In genomic region chr9:44708429-44708765, GRCm38 (mm10) we compare ENCODE assay signal across 8 mouse cellular contexts. TPM values are rescaled to one million over a fixed set of nuclear protein-coding genes. Genes with fewer than 3 reads are reported as not detected.
DNase-seq lines count a peak whose midpoint lies in the region; ATAC-seq and TF ChIP-seq lines count a peak whose summit lies in the region.

No protein-coding gene starts in this region.

- DNase-seq in CD4-positive, CD25-positive, alpha-beta regulatory T cell, adult 2 months (ENCODE audit: low read depth, low spot score) = peak; percentile 71
- DNase-seq in embryonic facial prominence, embryonic 14.5 days (ENCODE audit: low spot score) = peak; percentile 90
- DNase-seq in kidney, adult 9 months = peak; percentile 86
- peak; percentile 81 for DNase-seq in lung, postnatal 0 days (ENCODE audit: low spot score)
- DNase-seq in ovary, postnatal 36 days (ENCODE audit: low spot score) = peak; percentile 89
- peak; percentile 81 to 86 for DNase-seq in urinary bladder, postnatal 4 days (ENCODE audit: low spot score in 2 of 2)

- H3K4me1 ChIP-seq in embryonic facial prominence, embryonic 14.5 days (ENCODE audit: control insufficient read depth, insufficient read depth, low read length) = peaks cover 14% of the 10 kb centered on the region
- peaks cover 16% of the 10 kb centered on the region for H3K4me1 ChIP-seq in heart, embryonic 11.5 days (ENCODE audit: control insufficient read depth, insufficient read depth, low read length)
- H3K4me1 ChIP-seq in lung, postnatal 0 days (ENCODE audit: insufficient read depth, low read depth, low read length) = no peaks in the 10 kb centered on the region

- ATAC-seq in CD4-positive, CD25-positive, alpha-beta regulatory T cell, adult 4 months = no peak
- ATAC-seq in embryonic facial prominence, embryonic 14.5 days (ENCODE audit: low read depth) = peak; percentile 88
- ATAC-seq in heart, embryonic 11.5 days (replicated peaks; ENCODE audit: insufficient number of reproducible peaks, low FRiP score, low TSS enrichment) = peak; percentile 64
- peak; percentile 80 for ATAC-seq in lung, postnatal 0 days

- peak overlapping the region; percentile 62 for H3K4me2 ChIP-seq in embryonic facial prominence, embryonic 14.5 days (ENCODE audit: low read depth, low read length)
- peak overlapping the region; percentile 75 for H3K4me2 ChIP-seq in heart, embryonic 11.5 days
- H3K4me2 ChIP-seq in lung, postnatal 0 days (replicated peaks; ENCODE audit: low read depth, low read length) = peak overlapping the region; percentile 68

- H3K36me3 ChIP-seq in embryonic facial prominence, embryonic 14.5 days (ENCODE audit: control insufficient read depth, insufficient read depth, low read length) = peaks cover 68% of the 10 kb centered on the region
- peaks cover 10% of the 10 kb centered on the region for H3K36me3 ChIP-seq in heart, embryonic 11.5 days (ENCODE audit: control insufficient read depth, insufficient read depth, low read length)
- no peaks in the 10 kb centered on the region; the same call in 1 of the 2 replicates for H3K36me3 ChIP-seq in lung, postnatal 0 days (ENCODE audit: insufficient read depth, low read length)

- peak overlapping the region; percentile 44 for H3K4me3 ChIP-seq in embryonic facial prominence, embryonic 14.5 days (ENCODE audit: low read depth, low read length)
- peak overlapping the region; percentile 47 for H3K4me3 ChIP-seq in heart, embryonic 11.5 days (ENCODE audit: low read depth, low read length)
- H3K4me3 ChIP-seq in lung, postnatal 0 days (ENCODE audit: low read depth, low read length) = peak overlapping the region; percentile 41

- no peaks in the 10 kb centered on the region for H3K27me3 ChIP-seq in embryonic facial prominence, embryonic 14.5 days (replicated peaks; ENCODE audit: control insufficient read depth, insufficient read depth, low read length)
- H3K27me3 ChIP-seq in heart, embryonic 11.5 days (ENCODE audit: control insufficient read depth, insufficient read depth, low read length) = no peaks in the 10 kb centered on the region; the same call in 1 of the 2 replicates
- H3K27me3 ChIP-seq in lung, postnatal 0 days (replicated peaks; ENCODE audit: insufficient read depth, low read length) = no peaks in the 10 kb centered on the region

- peak overlapping the region; percentile 54 for H3K27ac ChIP-seq in embryonic facial prominence, embryonic 14.5 days (replicated peaks; ENCODE audit: low read depth, low read length)
- peak overlapping the region; percentile 31; the same call in 1 of the 2 replicates for H3K27ac ChIP-seq in heart, embryonic 11.5 days (ENCODE audit: low read depth, low read length)
- H3K27ac ChIP-seq in lung, postnatal 0 days (ENCODE audit: low read length) = no peak overlapping the region

- peak; percentile 47 for TF ChIP-seq CTCF in lung, postnatal 0 days (IDR thresholded peaks at IDR 0.05)

- no peaks in the 10 kb centered on the region for H3K9me3 ChIP-seq in embryonic facial prominence, embryonic 14.5 days (ENCODE audit: control insufficient read depth, low read length)
- H3K9me3 ChIP-seq in heart, embryonic 11.5 days (replicated peaks; ENCODE audit: control insufficient read depth, low read length) = no peaks in the 10 kb centered on the region
- H3K9me3 ChIP-seq in lung, postnatal 0 days (ENCODE audit: low read length) = no peaks in the 10 kb centered on the region

- WGBS in embryonic facial prominence, embryonic 14.5 days = 10% methylated on average over 21 of the region's 24 CpGs
- WGBS in heart, embryonic 11.5 days (ENCODE audit: insufficient replicate concordance) = 3% methylated on average over 24 of the region's 24 CpGs
- 13% methylated on average over 24 of the region's 24 CpGs for WGBS in lung, postnatal 0 days

- H3K9ac ChIP-seq in embryonic facial prominence, embryonic 14.5 days (ENCODE audit: low read depth, low read length) = peak overlapping the region; percentile 65
- peak overlapping the region; percentile 46 for H3K9ac ChIP-seq in heart, embryonic 11.5 days (ENCODE audit: low read depth, low read length)
- peak overlapping the region; percentile 29 for H3K9ac ChIP-seq in lung, postnatal 0 days (replicated peaks; ENCODE audit: low read depth)

- no peak for TF ChIP-seq EP300 in lung, postnatal 0 days (IDR thresholded peaks at IDR 0.05)

RNA-seq across cellular contexts. Expression of gene Phldb1, which starts 26.6 kb away (rescaled TPM):
- under 1 TPM in 1 of 2 experiments, not detected in 1; 0.32 TPM for polyA plus RNA-seq in CD4-positive, CD25-positive, alpha-beta regulatory T cell, adult 4 months (2017; shearing (Covaris generic))
- 40.3 and 40.9 TPM in 2 replicates for polyA plus RNA-seq in embryonic facial prominence, embryonic 14.5 days (2014; fragmentation: Nextera tagmentation; extraction: Ambion mirVana)
- polyA plus RNA-seq in heart, embryonic 11.5 days (2014; fragmentation: Nextera tagmentation; extraction: Ambion mirVana) = 23.6 and 24.2 TPM in 2 replicates
- 21.3 and 21.8 TPM in 2 replicates for polyA plus RNA-seq in lung, postnatal 0 days (2015; fragmentation: Nextera tagmentation; extraction: Ambion mirVana)

RNA-seq across cellular contexts. Expression of gene Treh, which starts 35.4 kb away (rescaled TPM):
- polyA plus RNA-seq in CD4-positive, CD25-positive, alpha-beta regulatory T cell, adult 4 months (2017; shearing (Covaris generic)) = not detected
- not detected in 2 replicates for polyA plus RNA-seq in embryonic facial prominence, embryonic 14.5 days (2014; fragmentation: Nextera tagmentation; extraction: Ambion mirVana)
- polyA plus RNA-seq in heart, embryonic 11.5 days (2014; fragmentation: Nextera tagmentation; extraction: Ambion mirVana) = not detected in 2 replicates
- not detected in 2 replicates for polyA plus RNA-seq in lung, postnatal 0 days (2015; fragmentation: Nextera tagmentation; extraction: Ambion mirVana)

RNA-seq across cellular contexts. Expression of gene Arcn1, which starts 59.2 kb away (rescaled TPM):
- 10 to 100 TPM; 68.0 to 77.9 TPM for polyA plus RNA-seq in CD4-positive, CD25-positive, alpha-beta regulatory T cell, adult 4 months (2017; shearing (Covaris generic))
- polyA plus RNA-seq in embryonic facial prominence, embryonic 14.5 days (2014; fragmentation: Nextera tagmentation; extraction: Ambion mirVana) = 220 and 226 TPM in 2 replicates
- 139 and 168 TPM in 2 replicates for polyA plus RNA-seq in heart, embryonic 11.5 days (2014; fragmentation: Nextera tagmentation; extraction: Ambion mirVana)
- polyA plus RNA-seq in lung, postnatal 0 days (2015; fragmentation: Nextera tagmentation; extraction: Ambion mirVana) = 92.3 and 104 TPM in 2 replicates

RNA-seq across cellular contexts. Expression of gene Ift46, which starts 59.3 kb away (rescaled TPM):
- polyA plus RNA-seq in CD4-positive, CD25-positive, alpha-beta regulatory T cell, adult 4 months (2017; shearing (Covaris generic)) = 10 to 100 TPM; 55.1 to 73.7 TPM
- polyA plus RNA-seq in embryonic facial prominence, embryonic 14.5 days (2014; fragmentation: Nextera tagmentation; extraction: Ambion mirVana) = 101 and 121 TPM in 2 replicates
- polyA plus RNA-seq in heart, embryonic 11.5 days (2014; fragmentation: Nextera tagmentation; extraction: Ambion mirVana) = 71.4 and 72.5 TPM in 2 replicates
- polyA plus RNA-seq in lung, postnatal 0 days (2015; fragmentation: Nextera tagmentation; extraction: Ambion mirVana) = 81.4 and 91.7 TPM in 2 replicates

Comparison
In these comparisons a context has a peak if more than half of its experiments do, and no peak if none do; other contexts are left out.
1. RNA of gene Phldb1, which starts 26.6 kb away (polyA plus RNA-seq): 40.3 to 40.9 TPM in embryonic facial prominence, embryonic 14.5 days, 23.6 to 24.2 TPM in heart, embryonic 11.5 days and 21.3 to 21.8 TPM in lung, postnatal 0 days; 0.32 TPM in CD4-positive, CD25-positive, alpha-beta regulatory T cell, adult 4 months; every median in the first group is over 10 times any median in the second.
2. Peak in every context shown above with its lines, with median percentiles within 50 percentile points of each other: DNase-seq, H3K4me2 ChIP-seq, H3K4me3 ChIP-seq and H3K9ac ChIP-seq.